In the genomic region with DNA sequence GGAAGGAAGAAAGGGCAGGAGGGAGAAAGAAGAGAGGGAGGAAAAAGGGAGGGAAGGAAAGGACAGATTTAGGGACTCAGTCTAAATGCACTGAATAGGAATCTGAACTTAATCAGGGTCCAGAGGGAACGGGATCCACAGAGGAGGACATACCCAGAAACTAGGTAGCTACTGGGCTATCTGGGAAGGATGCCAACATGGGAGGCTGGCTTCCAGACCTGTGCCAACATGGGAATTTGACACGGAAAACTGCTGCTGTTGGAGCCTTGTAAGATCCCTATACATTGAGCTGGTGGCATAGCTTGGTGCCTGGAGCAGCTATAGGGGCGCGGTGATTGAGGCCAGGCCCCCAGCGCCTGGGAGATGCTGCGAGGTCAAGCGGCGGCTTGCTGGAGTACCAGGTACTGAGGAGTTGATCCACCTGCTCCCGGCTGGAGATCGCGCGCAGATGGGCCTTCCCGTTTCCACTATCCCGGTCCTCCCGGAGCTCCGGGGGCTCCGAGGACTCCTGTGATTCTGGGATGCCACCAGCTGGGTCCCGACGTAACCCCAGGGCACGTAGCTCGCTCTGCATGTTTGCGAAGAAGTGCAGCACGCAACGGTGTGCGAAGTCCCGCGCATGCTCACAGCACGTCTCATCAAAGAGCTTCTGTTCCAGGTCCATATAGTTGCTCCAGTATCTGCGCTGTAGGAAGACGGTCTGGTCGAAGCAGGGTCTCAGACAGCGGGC, we compare ENCODE assay signal across 9 mouse cellular contexts. TPM values are rescaled to one million over a fixed set of nuclear protein-coding genes. Genes with fewer than 3 reads are reported as not detected.
DNase-seq lines count a peak whose midpoint lies in the region; ATAC-seq and TF ChIP-seq lines count a peak whose summit lies in the region.
"Had no signal": no experiment of that assay in that cellular context is flagged by ENCODE, and none has a peak within 500 bp of the region (broad histone marks: within the 10 kb centered on the region; RNA-seq: fewer than 3 reads in every experiment).

No protein-coding gene starts in this region.

- no peak for DNase-seq in heart, postnatal 0 days (ENCODE audit: low spot score)
- no peak for DNase-seq in heart, adult 2 months
- peak; percentile 82 for DNase-seq in brain, adult 2 months (ENCODE audit: low read depth, low spot score)
- DNase-seq in forebrain, embryonic 10.5 days (ENCODE audit: extremely low spot score, low spot score): peak; percentile 26
- DNase-seq in liver, embryonic 13.5 days: no peak
- DNase-seq in lung, postnatal 36 days: no peak
- DNase-seq in urinary bladder, adult 2 months (ENCODE audit: low spot score): no peak

- intact Hi-C loops in heart, adult 2 months (cut with DNase I): no loop called here

- H3K9me3 ChIP-seq in heart, postnatal 0 days (replicated peaks; ENCODE audit: control insufficient read depth, low read length): no peaks in the 10 kb centered on the region
- no peaks in the 10 kb centered on the region for H3K9me3 ChIP-seq in forebrain, embryonic 10.5 days
- no peaks in the 10 kb centered on the region for H3K9me3 ChIP-seq in liver, embryonic 13.5 days (replicated peaks)

- peak overlapping the region; percentile 49 for H3K4me2 ChIP-seq in heart, postnatal 0 days (ENCODE audit: low read depth, low read length)
- H3K4me2 ChIP-seq in liver, embryonic 13.5 days: peak overlapping the region; percentile 32; the same call in 1 of the 2 replicates

- no peak for TF ChIP-seq EP300 in heart, postnatal 0 days (IDR thresholded peaks at IDR 0.05; ENCODE audit: low read depth)
- TF ChIP-seq EP300 in heart, adult 2 months (IDR thresholded peaks at IDR 0.05; ENCODE audit: insufficient read depth, low read depth, low read length): no peak

- WGBS in heart, postnatal 0 days: 20% methylated on average over 32 of the region's 32 CpGs
- 32% methylated on average over 32 of the region's 32 CpGs for WGBS in heart, adult 2 months
- 26% methylated on average over 32 of the region's 32 CpGs for WGBS in forebrain, embryonic 10.5 days
- WGBS in liver, embryonic 13.5 days (ENCODE audit: insufficient replicate concordance): 24% methylated on average over 32 of the region's 32 CpGs

- H3K27ac ChIP-seq in heart, postnatal 0 days (ENCODE audit: low read depth): no peak overlapping the region
- no peak overlapping the region for H3K27ac ChIP-seq in heart, adult 2 months
- H3K27ac ChIP-seq in forebrain, embryonic 10.5 days: peak overlapping the region; percentile 58
- H3K27ac ChIP-seq in liver, embryonic 13.5 days: no peak overlapping the region

- no peak for TF ChIP-seq CTCF in heart, postnatal 0 days (IDR thresholded peaks at IDR 0.05; ENCODE audit: low read depth)
- TF ChIP-seq CTCF in heart, adult 2 months (IDR thresholded peaks at IDR 0.05): no peak

- peak overlapping the region; percentile 20; the same call in 1 of the 2 replicates for H3K4me3 ChIP-seq in heart, postnatal 0 days (ENCODE audit: low read depth, low read length)
- no peak overlapping the region for H3K4me3 ChIP-seq in heart, adult 2 months
- H3K4me3 ChIP-seq in forebrain, embryonic 10.5 days: peak overlapping the region; percentile 51
- 0 out of 2 replicates have a peak overlapping the region, but pooled peaks have one; percentile 12 for H3K4me3 ChIP-seq in liver, embryonic 13.5 days (replicated peaks)

- H3K4me1 ChIP-seq in heart, postnatal 0 days (ENCODE audit: control insufficient read depth, insufficient read depth): peaks cover 13% of the 10 kb centered on the region; the same call in 1 of the 2 replicates
- no peaks in the 10 kb centered on the region for H3K4me1 ChIP-seq in heart, adult 2 months (ENCODE audit: control insufficient read depth, insufficient read depth, low read length)
- H3K4me1 ChIP-seq in forebrain, embryonic 10.5 days: peaks cover 6% of the 10 kb centered on the region
- no peaks in the 10 kb centered on the region for H3K4me1 ChIP-seq in liver, embryonic 13.5 days (replicated peaks)

- no peaks in the 10 kb centered on the region for H3K79me2 ChIP-seq in heart, adult 2 months (replicated peaks; ENCODE audit: control insufficient read depth, insufficient read depth, low read length)

- ATAC-seq in heart, postnatal 0 days (ENCODE audit: insufficient read depth, low read depth): no peak
- ATAC-seq in liver, embryonic 13.5 days (ENCODE audit: low read depth): no peak
- ATAC-seq in inflammation-experienced regulatory T-cells, adult 6 months: no peak

- H3K9ac ChIP-seq in heart, postnatal 0 days (replicated peaks; ENCODE audit: low read depth, low read length): no peak overlapping the region
- H3K9ac ChIP-seq in heart, adult 2 months (ENCODE audit: low read depth, low read length): no peak overlapping the region
- no peak overlapping the region for H3K9ac ChIP-seq in liver, embryonic 13.5 days

- no peaks in the 10 kb centered on the region for H3K36me3 ChIP-seq in heart, postnatal 0 days (replicated peaks; ENCODE audit: control insufficient read depth, insufficient read depth, low read length)
- no peaks in the 10 kb centered on the region for H3K36me3 ChIP-seq in heart, adult 2 months (ENCODE audit: control insufficient read depth, insufficient read depth, low read length)
- H3K36me3 ChIP-seq in forebrain, embryonic 10.5 days (replicated peaks): no peaks in the 10 kb centered on the region
- no peaks in the 10 kb centered on the region for H3K36me3 ChIP-seq in liver, embryonic 13.5 days

- H3K27me3 ChIP-seq in heart, postnatal 0 days (ENCODE audit: control insufficient read depth, insufficient read depth, low read length): 0 out of 2 replicates have a peak, but pooled peaks cover 6% of the 10 kb centered on the region
- no peaks in the 10 kb centered on the region; the same call in 1 of the 2 replicates for H3K27me3 ChIP-seq in heart, adult 2 months (ENCODE audit: control insufficient read depth, insufficient read depth, low read length)
- peaks cover 34% of the 10 kb centered on the region for H3K27me3 ChIP-seq in forebrain, embryonic 10.5 days (ENCODE audit: poor library complexity, severe bottlenecking)
- peaks cover 36% of the 10 kb centered on the region for H3K27me3 ChIP-seq in liver, embryonic 13.5 days

- no peak for TF ChIP-seq POLR2A in heart, adult 2 months (IDR thresholded peaks at IDR 0.05; ENCODE audit: insufficient read depth, low read depth, low read length)

RNA-seq across cellular contexts. Expression of gene Calhm3, which starts 6.1 kb away (rescaled TPM):
- total RNA-seq in heart, postnatal 0 days (2014; rRNA removed; ENCODE audit: low replicate concordance): not detected in 2 replicates
- polyA plus RNA-seq in heart, postnatal 0 days (2015; fragmentation: Nextera tagmentation; extraction: Ambion mirVana): not detected in 2 replicates
- total RNA-seq in heart, adult 2 months (2021): not detected
- not detected in 2 replicates for polyA plus RNA-seq in heart, adult 2 months (2012; rRNA removed)
- not detected in 2 replicates for polyA plus RNA-seq in forebrain, embryonic 10.5 days (2016; fragmentation: Nextera tagmentation; extraction: Ambion mirVana)
- polyA plus RNA-seq in liver, embryonic 13.5 days (2015; fragmentation: Nextera tagmentation; extraction: Ambion mirVana): not detected in 2 replicates
- not detected for polyA plus RNA-seq in inflammation-experienced regulatory T-cells, adult 6 months (2017; shearing (Covaris generic))
- not detected in 2 replicates for polyA plus RNA-seq in urinary bladder, adult 2 months (2012; rRNA removed)
- total RNA-seq: MEL had no signal

RNA-seq across cellular contexts. Expression of gene Calhm1, which starts 7.4 kb away (rescaled TPM):
- not detected in 2 replicates for total RNA-seq in heart, postnatal 0 days (2014; rRNA removed; ENCODE audit: low replicate concordance)
- not detected in 2 replicates for polyA plus RNA-seq in heart, postnatal 0 days (2015; fragmentation: Nextera tagmentation; extraction: Ambion mirVana)
- not detected for total RNA-seq in heart, adult 2 months (2021)
- polyA plus RNA-seq in heart, adult 2 months (2012; rRNA removed): not detected in 2 replicates
- polyA plus RNA-seq in forebrain, embryonic 10.5 days (2016; fragmentation: Nextera tagmentation; extraction: Ambion mirVana): not detected in 2 replicates
- not detected in 2 replicates for polyA plus RNA-seq in liver, embryonic 13.5 days (2015; fragmentation: Nextera tagmentation; extraction: Ambion mirVana)
- polyA plus RNA-seq in inflammation-experienced regulatory T-cells, adult 6 months (2017; shearing (Covaris generic)): not detected
- polyA plus RNA-seq in urinary bladder, adult 2 months (2012; rRNA removed): not detected in 2 replicates
- total RNA-seq: MEL had no signal

RNA-seq across cellular contexts. Expression of gene Calhm2, which starts 13.4 kb away (rescaled TPM):
- total RNA-seq in heart, postnatal 0 days (2014; rRNA removed; ENCODE audit: low replicate concordance): 2.4 and 6.8 TPM in 2 replicates
- 3.1 and 3.5 TPM in 2 replicates for polyA plus RNA-seq in heart, postnatal 0 days (2015; fragmentation: Nextera tagmentation; extraction: Ambion mirVana)
- total RNA-seq in heart, adult 2 months (2021): 1 to 10 TPM; 3.7 to 4.5 TPM
- polyA plus RNA-seq in heart, adult 2 months (2012; rRNA removed): 7.1 and 7.5 TPM in 2 replicates
- 1.8 and 1.9 TPM in 2 replicates for polyA plus RNA-seq in forebrain, embryonic 10.5 days (2016; fragmentation: Nextera tagmentation; extraction: Ambion mirVana)
- polyA plus RNA-seq in liver, embryonic 13.5 days (2015; fragmentation: Nextera tagmentation; extraction: Ambion mirVana): 1.6 and 1.9 TPM in 2 replicates
- 10 to 100 TPM; 13.3 to 21.6 (median 15.8) TPM for polyA plus RNA-seq in inflammation-experienced regulatory T-cells, adult 6 months (2017; shearing (Covaris generic))
- polyA plus RNA-seq in urinary bladder, adult 2 months (2012; rRNA removed): 16.2 and 16.9 TPM in 2 replicates

RNA-seq across cellular contexts. Expression of gene Neurl1a, which starts 27.1 kb away (rescaled TPM):
- 0.77 and 1.8 TPM in 2 replicates for total RNA-seq in heart, postnatal 0 days (2014; rRNA removed; ENCODE audit: low replicate concordance)
- 0.27 and 0.54 TPM in 2 replicates for polyA plus RNA-seq in heart, postnatal 0 days (2015; fragmentation: Nextera tagmentation; extraction: Ambion mirVana)
- 1 to 10 TPM; 1.5 to 1.7 TPM for total RNA-seq in heart, adult 2 months (2021)
- polyA plus RNA-seq in heart, adult 2 months (2012; rRNA removed): 1.1 and 2.5 TPM in 2 replicates
- 4.1 and 5.2 TPM in 2 replicates for polyA plus RNA-seq in forebrain, embryonic 10.5 days (2016; fragmentation: Nextera tagmentation; extraction: Ambion mirVana)
- 1.1 and 1.3 TPM in 2 replicates for polyA plus RNA-seq in liver, embryonic 13.5 days (2015; fragmentation: Nextera tagmentation; extraction: Ambion mirVana)
- polyA plus RNA-seq in inflammation-experienced regulatory T-cells, adult 6 months (2017; shearing (Covaris generic)): under 1 TPM; 0.19 to 0.32 (median 0.25) TPM
- 22.5 and 31.0 TPM in 2 replicates for polyA plus RNA-seq in urinary bladder, adult 2 months (2012; rRNA removed)
- total RNA-seq: MEL had no signal

Comparison
In these comparisons a context has a peak if more than half of its experiments do, and no peak if none do; other contexts are left out.
1. DNase-seq: peak in brain, adult 2 months (single experiment) and forebrain, embryonic 10.5 days (single experiment); none in heart, postnatal 0 days (single experiment), heart, adult 2 months (0 of 2), liver, embryonic 13.5 days (single experiment), lung, postnatal 36 days (single experiment) and urinary bladder, adult 2 months (single experiment).